Mouse (Mus musculus) embryo, embryonic 11 days (tissue): ENCODE measurements at regions not wholly inside any gene's neighbourhood (a gene's known extent, or its start where the extent isn't known, plus 50 kb on each side); places are given as distances from the start of the nearest gene placed in this dataset.
"Not testable (repeated sequence)": the region's sequence is repeated elsewhere in the genome, so short reads cannot be mapped to it uniquely, and the experiment has no call there.

Experiments used
- DNase-seq: peaks from one replicate; pipeline ENCODE4 v3.0.0-alpha.2; 2015

GRCm38 (mm10) chr8:96586129-96586528 lies 697.8 kb upstream of the Got2 start:
- DNase-seq = no peak

DNA sequence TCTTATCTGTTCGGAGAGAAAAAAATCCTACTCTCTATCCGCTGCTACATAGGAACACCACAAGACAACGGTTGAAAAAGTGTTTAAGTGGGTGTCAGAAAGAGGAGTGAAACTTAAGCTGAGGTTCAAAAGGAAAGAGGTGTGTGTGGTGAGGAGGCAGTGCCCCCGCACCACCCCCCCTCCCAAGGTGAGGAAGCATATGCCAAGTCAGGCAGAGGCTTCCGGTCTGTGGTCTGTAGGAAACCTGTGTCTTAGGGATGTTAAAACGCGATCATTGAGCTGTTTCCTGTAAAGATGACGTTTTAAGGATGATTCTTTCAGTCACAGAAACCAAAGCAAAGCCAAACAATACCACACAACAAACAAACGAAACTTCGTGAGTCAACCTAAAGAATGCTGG lies 664.2 kb upstream of the Got2 start:
- DNase-seq = no peak

DNA sequence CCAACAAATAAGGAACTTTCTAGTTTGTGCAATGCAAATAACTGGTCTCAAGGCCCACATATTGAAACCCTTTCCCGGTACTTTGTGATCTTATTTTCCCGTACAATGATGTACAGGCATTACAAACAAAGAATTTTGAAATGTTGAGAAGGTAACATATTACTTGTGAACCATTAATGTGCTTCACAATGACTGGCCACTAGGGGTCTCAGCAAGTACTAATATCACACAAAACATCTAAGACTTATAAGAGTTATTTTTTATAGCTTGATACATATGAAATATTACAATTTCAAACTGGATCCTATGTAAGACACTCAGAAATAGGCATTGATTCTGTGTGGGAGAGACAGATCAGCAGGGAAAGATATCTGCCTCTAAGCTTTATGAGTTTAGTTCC lies 662.1 kb upstream of the Got2 start:
- DNase-seq = no peak

DNA sequence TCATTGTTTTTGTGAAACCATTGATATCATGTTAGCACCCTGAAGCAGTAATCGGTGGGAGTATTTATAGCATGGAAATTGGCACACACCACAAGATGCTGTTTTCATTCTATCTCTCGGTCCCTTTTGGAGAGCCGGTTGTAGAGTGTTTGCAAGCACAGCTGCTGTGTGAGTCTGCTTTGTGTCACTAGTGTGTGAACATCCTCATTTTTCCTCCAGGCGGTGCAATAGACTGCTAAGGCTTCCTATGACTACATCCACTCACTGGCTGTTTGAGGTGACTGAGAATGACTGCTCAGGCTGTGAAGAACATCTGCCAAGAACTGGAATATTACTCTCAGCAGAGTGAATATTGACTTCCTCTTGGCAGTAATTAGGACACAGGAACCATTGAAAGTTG lies 660.3 kb upstream of the Got2 start:
- DNase-seq = no peak

- DNase-seq = no peak
Observed at GRCm38 (mm10) chr8:96548187-96548586, 659.8 kb upstream of the Got2 start.

GRCm38 (mm10) chr8:96542215-96542614 lies 653.9 kb upstream of the Got2 start:
- no peak for DNase-seq

DNA sequence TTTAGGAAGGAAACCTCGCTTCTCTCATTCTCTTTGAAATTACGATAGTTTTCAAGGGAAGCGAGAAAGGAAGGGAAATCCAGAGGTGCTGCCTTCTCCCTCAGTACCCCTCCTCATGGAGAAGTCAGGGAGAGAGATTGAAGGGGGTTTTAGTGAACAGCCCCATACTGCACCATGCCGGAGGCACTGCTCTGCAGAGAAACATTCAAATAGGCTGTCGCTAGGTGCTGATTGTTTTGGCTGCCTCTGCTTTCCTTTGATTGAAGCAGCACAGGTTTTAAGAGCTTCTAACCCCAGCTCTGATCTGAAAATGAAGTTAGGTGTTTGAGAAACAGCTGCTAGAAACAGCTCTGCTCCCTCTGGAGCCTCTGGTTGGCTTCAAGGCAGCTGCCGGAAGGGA lies 610.5 kb upstream of the Got2 start:
- no peak for DNase-seq

GRCm38 (mm10) chr8:96495406-96495805 lies 607.1 kb upstream of the Got2 start:
- no peak for DNase-seq

- DNase-seq = no peak
Observed at GRCm38 (mm10) chr8:96489804-96490203, 601.5 kb upstream of the Got2 start.

- peak; percentile 22 for DNase-seq
Observed at GRCm38 (mm10) chr8:96488741-96489453, 600.5 kb upstream of the Got2 start.

GRCm38 (mm10) chr8:96455915-96456314 lies 567.6 kb upstream of the Got2 start:
- DNase-seq = peak; percentile 2

- DNase-seq = peak; percentile 45
Observed at GRCm38 (mm10) chr8:96455336-96455735, 567.0 kb upstream of the Got2 start.

GRCm38 (mm10) chr8:96429708-96430107 lies 541.4 kb upstream of the Got2 start:
- no peak for DNase-seq

- peak; percentile 18 for DNase-seq
Observed at GRCm38 (mm10) chr8:96426900-96427299, 538.6 kb upstream of the Got2 start.

- DNase-seq = no peak
Observed at GRCm38 (mm10) chr8:96409601-96410000, 521.3 kb upstream of the Got2 start.

GRCm38 (mm10) chr8:96404549-96405145 lies 516.3 kb upstream of the Got2 start:
- no peak for DNase-seq

DNA sequence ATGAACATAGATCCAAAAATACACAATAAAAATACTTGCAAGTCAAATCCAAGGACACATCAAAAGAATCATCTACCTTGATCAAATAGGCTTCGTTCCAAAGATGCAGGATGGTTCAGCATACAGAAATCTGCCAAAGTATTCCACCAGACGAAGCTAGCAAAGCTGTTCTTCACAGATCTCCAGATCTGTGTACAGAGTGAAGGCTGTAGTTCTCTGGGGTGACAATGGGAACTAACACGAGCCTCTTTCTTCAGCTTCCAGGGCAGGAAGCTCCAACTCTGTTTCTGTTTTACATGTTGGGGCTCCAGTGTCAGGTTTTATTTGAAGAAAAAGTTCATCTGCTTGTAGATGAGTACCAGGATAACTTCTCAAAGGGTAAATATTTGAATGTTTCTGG lies 515.3 kb upstream of the Got2 start:
- DNase-seq = no peak

- not testable (repeated sequence) for DNase-seq
Observed at GRCm38 (mm10) chr8:96399381-96399780, 511.0 kb upstream of the Got2 start.

- DNase-seq = peak; percentile 3
Observed at GRCm38 (mm10) chr8:96393024-96393423, 504.7 kb upstream of the Got2 start.

DNA sequence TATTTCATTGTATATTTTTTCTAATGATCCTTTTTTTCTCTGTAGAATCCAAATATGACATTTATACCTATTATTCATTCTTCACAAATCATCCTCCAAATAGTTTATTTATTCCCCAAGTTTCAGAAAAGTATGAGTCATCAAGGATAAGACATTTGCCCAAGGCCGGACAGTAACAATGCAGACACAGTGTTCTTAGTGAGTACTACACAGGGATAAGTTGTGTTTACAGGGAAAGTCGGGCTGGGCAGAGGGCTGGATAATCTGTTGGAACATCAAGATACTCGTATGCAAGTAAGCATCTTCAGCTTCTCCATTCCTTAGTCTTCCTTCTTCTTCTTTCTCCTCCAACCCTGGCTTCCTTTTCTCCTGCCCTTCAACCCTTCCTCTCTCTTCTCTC lies 500.9 kb upstream of the Got2 start:
- no peak for DNase-seq

GRCm38 (mm10) chr8:96370500-96370899 lies 482.2 kb upstream of the Got2 start:
- DNase-seq = peak; percentile 12

GRCm38 (mm10) chr8:96362853-96363445 lies 474.6 kb upstream of the Got2 start:
- DNase-seq = peak; percentile 51

GRCm38 (mm10) chr8:96350531-96351069 lies 462.3 kb upstream of the Got2 start:
- DNase-seq = no peak

- DNase-seq = no peak
Observed at GRCm38 (mm10) chr8:96349503-96349902, 461.2 kb upstream of the Got2 start.
